Mouse (Mus musculus): ENCODE data around the gene Cdh11.

DNA sequence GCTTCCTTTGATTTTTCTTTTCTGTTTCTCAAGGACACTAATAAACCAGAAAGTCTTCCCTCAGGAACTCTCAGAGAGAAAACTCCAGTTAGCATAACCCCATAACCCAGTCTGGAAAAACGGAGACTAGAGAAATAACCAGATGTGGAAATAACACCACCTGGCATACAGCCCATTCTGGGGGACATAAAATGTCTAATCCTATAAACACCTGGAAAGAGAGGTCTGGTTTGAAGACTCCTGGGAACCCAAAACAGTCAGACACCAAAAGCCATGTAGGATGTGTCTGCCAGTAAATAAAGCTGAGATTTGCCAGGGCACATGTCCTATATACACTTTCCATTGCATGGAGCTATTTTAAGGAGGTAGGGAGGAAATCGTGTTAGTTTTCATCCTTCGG is 42.5 kb downstream of the Cdh11 start:
- TF ChIP-seq CTCF (conservative IDR thresholded peaks at IDR 0.05; ENCODE audit: low read length), result no peak
- no peak for TF ChIP-seq NANOG (IDR thresholded peaks at IDR 0.05; ENCODE audit: borderline replicate concordance, low read length)
- TF ChIP-seq POU5F1 (IDR thresholded peaks at IDR 0.05; ENCODE audit: borderline replicate concordance, low read length), result no peak
